Mouse (Mus musculus): ENCODE data around the gene Kcnip4.

DNA sequence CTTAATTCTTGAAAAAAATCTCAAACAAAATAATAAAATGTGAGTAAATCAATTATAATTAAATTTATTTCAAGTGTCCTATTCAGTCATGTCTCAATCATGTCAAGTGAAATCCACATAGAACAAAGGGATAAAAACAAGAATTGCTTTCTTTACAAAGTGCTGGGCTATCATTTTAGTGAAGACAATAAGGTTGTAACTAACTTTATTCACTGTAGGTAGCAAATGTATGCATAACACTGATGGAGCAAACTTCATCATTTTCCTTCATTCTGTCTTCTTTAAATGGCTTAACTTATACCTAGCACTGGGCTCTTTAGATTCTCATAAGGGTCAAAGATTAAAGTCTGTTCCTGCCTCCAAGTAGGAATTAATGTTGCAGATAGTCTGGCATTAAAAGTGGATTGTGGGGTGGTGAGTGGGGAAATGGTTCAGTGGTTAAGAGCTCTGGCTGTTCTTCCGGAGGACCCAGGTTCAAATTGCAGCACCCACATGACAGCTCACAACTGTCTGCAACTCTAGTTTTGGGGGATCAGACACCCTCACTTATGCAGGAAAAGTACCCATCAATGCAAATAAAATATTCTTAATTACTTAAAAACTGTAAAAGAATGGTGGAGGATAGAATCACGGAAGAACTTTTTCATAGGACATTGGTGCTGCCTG is 1178.6 kb downstream of the Kcnip4 start:
- TF ChIP-seq POLR2A (IDR thresholded peaks at IDR 0.05; ENCODE audit: low read depth, low read length): no peak
- no peak for TF ChIP-seq CTCF (IDR thresholded peaks at IDR 0.05; ENCODE audit: extremely low read depth, insufficient read length, insufficient replicate concordance, low read depth, low read length)

Measured in small intestine, adult 2 months (tissue).